Mouse (Mus musculus) hindbrain, embryonic 10.5 days (tissue): ENCODE results near the gene Tsks. TPM values are rescaled to one million over a fixed set of nuclear protein-coding genes. Genes with fewer than 3 reads are reported as not detected.

ENCODE experiments used
- DNase-seq: peaks from one replicate; pipeline ENCODE4 v3.0.0-alpha.2; 2017; ENCODE audit warnings: low spot score
- H3K27ac ChIP-seq: fragments of 300-500 bp; sonication (generic); 2 replicates; pipeline ENCODE4 v1.5.1; 2016; ENCODE audit warnings: mild to moderate bottlenecking, moderate library complexity
- H3K27me3 ChIP-seq: fragments of 300-500 bp; sonication (generic); 2 replicates; pipeline ENCODE4 v1.6.1; 2016; ENCODE audit warnings: mild to moderate bottlenecking; ENCODE audit not compliant: poor library complexity, insufficient read depth, severe bottlenecking
- H3K36me3 ChIP-seq: fragments of 300-500 bp; sonication (generic); 2 replicates; pipeline ENCODE4 v1.6.1; 2016; ENCODE audit warnings: mild to moderate bottlenecking, moderate library complexity
- H3K4me1 ChIP-seq: fragments of 300-500 bp; sonication (generic); replicated peaks from 2 replicates; pipeline ENCODE4 v1.6.1; 2016; ENCODE audit warnings: mild to moderate bottlenecking
- H3K4me3 ChIP-seq: fragments of 300-500 bp; sonication (generic); 2 replicates; pipeline ENCODE4 v1.5.1; 2016; ENCODE audit warnings: mild to moderate bottlenecking, moderate library complexity
- H3K9me3 ChIP-seq: fragments of 300-500 bp; sonication (generic); 2 replicates; pipeline ENCODE4 v1.6.1; 2016; ENCODE audit warnings: mild to moderate bottlenecking, moderate library complexity
- WGBS: fragments of 180-500 bp; shearing (Covaris S2); methylation state at CpG from one replicate; pipeline ENCODE4 v1.1.7; 2016; 5-methylcytosine and 5-hydroxymethylcytosine counted together
- polyA plus RNA-seq: library from polyadenylated mRNA; unstranded; fragments of >200 nt; fragmentation: Nextera tagmentation; extraction: Ambion mirVana; gene quantifications from 2 replicates; pipeline ENCODE4 v1.2.1, GENCODE M21; 2016

The Tsks gene
- polyA plus RNA-seq, 1 experiment from 2014 or later, result 0.08 TPM

DNA sequence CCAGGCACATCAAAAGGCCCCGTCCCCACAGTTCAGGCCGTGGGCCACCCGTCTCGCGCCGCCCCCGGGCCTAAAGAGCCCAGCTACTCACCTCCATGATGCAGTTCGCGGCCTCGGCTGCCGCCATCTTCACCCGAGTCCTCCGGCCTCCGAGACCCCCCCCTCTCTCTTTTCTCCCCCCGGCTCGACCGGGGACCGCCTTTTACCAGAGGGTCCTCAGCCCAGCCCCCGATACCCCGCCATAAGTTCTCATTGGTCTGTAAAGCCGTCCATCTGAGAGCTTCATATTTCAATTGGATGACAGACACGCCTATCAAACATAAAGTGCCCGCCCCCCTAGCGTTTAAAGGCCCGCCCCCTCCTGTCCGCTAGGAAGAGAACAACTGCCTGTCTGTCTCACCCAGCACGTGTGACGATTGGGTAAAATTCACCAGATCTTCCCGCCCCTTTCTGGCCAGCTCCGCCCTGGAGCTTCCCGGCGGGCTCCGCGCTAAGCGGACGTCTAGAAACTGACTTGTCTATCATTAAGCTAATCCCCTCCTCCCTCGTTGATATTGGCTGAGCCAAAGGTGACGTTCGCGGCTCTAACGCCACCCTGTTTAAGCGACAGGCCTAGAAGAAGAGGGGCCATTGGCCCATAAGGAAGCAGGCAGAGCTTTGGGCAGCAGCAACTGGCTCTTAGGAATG, 43.3 kb downstream of the Tsks start, which contains the start of gene Prmt1:
TSS of gene Prmt1 (minus strand) at position 377 of the 687 bp plus-strand sequence.
- WGBS, result under 1% methylated on average over 42 of the region's 42 CpGs
- DNase-seq, result peak; percentile 99
- Histone ChIP-seq H3K36me3 (peaks cover 60% of the 10 kb centered on the region), H3K4me1 (peaks cover 43% of the 10 kb centered on the region), H3K27ac (peak within 1 kb of the TSS; percentile 99), H3K9me3 (no peaks in the 10 kb centered on the region), H3K4me3 (peak within 1 kb of the TSS; percentile 95), H3K27me3 (no peaks in the 10 kb centered on the region)

DNA sequence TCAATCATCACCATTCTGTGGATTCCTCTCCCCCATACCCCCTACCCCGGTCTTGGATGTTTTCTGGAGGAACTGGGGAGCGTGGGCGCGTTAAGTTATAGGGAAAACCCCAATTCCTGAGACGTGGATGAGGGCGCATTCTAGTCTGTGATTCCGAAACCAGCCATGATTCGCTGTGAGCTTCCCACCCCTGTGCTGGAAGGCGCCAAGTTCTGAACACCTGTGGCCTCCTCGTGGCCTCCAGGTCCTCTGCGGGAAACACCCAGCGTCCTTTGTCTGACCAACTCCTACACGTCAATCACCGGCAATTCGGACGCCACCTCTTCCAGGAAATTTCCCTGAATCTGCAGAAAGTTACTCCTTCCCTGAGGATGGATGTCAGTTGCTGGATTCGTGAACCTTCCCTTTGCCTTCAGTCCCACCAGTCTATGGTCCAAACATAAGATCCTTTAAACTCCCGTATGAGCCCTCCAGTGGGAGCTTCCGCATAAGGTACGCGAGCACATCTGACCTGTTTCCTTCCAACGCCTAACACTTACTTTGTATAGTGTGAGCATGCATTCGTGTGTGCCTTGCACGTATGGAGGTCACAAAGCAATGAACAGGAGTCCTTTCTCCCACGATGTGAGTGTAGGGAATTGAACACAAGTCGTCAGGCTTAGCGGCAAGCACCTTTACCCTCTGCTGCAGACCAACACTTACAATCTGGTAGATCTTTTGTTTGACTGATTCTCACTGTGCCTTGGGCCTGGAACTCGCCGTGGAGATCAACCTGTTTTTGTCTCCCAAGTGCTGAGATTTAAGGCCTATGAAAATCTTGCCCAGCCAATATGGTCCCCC, 44.1 kb downstream of the Tsks start:
- Histone ChIP-seq H3K4me1 (peaks cover 43% of the 10 kb centered on the region), H3K27me3 (no peaks in the 10 kb centered on the region), H3K27ac (peak overlapping the region; percentile 99), H3K4me3 (peak overlapping the region; percentile 95), H3K36me3 (peaks cover 60% of the 10 kb centered on the region), H3K9me3 (no peaks in the 10 kb centered on the region)
- DNase-seq, result no peak
- under 1% methylated on average over 29 of the region's 29 CpGs for WGBS

DNA sequence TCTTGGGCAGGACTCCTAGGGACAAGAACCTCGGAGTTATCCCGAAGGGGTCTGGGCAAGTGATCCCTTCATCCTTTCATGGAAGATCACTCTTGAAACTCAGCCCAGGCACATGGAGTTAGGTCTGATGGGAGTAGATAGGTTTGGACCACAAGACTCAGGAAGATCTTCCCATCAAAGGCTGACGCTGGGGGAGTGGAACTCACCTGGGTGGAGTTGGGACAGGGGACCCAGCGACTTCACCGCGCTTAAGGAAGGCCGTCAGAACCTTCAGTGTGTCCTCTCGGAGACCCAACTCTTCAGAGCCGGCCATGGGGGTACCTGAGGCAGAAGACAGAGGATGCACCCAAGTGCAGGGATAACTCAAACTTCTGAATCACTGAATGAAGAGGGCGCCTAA, 53.7 kb downstream of the Tsks start:
- peak overlapping the region; percentile 95 for H3K27ac ChIP-seq
- no peaks in the 10 kb centered on the region for H3K27me3 ChIP-seq
- H3K4me3 ChIP-seq, result peak overlapping the region; percentile 76
- no peaks in the 10 kb centered on the region for H3K9me3 ChIP-seq
- DNase-seq, result no peak
- peaks cover 70% of the 10 kb centered on the region for H3K36me3 ChIP-seq
- peaks cover 40% of the 10 kb centered on the region for H3K4me1 ChIP-seq
- WGBS, result 16% methylated on average over 10 of the region's 10 CpGs

DNA sequence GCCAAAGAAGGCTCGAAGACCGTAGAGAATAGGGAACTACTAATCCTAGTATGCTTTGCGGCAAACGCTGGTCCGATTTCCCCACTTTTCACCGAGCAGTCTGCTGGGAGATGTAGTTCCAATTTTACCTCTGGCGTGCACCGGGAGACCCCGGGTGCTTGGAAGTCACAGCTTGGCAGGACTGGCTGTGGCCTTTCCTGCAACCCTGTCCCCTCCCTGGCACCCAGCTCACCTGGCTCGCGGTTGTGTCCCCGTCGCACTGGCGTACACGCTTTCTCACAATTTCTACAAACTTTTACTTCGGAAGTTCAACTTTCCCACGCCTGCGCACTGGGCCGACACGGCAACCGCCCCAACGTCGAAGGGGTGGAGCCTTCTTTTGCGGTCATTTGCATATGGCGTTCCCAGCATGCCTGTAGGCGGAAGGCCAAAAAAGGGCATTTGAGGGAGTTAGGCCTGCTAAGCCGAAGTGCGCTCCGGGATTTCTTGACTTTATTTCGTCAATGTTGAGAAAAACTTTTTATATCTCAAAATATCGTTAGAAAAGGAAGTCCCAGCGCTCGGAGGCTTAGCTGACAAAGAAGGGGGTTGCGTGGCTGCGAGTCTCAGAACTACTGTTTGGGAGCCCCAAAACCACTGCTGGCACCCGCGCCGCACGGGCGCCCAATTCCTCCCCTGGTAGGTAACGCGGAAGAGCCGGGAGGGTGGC, 54.4 kb downstream of the Tsks start, which contains the start of gene Irf3:
TSS of gene Irf3 (plus strand) at position 418 of the 709 bp plus-strand sequence.
- Histone ChIP-seq H3K9me3 (no peaks in the 10 kb centered on the region), H3K36me3 (peaks cover 70% of the 10 kb centered on the region), H3K4me3 (peak within 1 kb of the TSS; percentile 76), H3K4me1 (peaks cover 40% of the 10 kb centered on the region), H3K27ac (peak within 1 kb of the TSS; percentile 95), H3K27me3 (no peaks in the 10 kb centered on the region)
- peak; percentile 95 for DNase-seq
- WGBS, result under 1% methylated on average over 43 of the region's 43 CpGs

DNA sequence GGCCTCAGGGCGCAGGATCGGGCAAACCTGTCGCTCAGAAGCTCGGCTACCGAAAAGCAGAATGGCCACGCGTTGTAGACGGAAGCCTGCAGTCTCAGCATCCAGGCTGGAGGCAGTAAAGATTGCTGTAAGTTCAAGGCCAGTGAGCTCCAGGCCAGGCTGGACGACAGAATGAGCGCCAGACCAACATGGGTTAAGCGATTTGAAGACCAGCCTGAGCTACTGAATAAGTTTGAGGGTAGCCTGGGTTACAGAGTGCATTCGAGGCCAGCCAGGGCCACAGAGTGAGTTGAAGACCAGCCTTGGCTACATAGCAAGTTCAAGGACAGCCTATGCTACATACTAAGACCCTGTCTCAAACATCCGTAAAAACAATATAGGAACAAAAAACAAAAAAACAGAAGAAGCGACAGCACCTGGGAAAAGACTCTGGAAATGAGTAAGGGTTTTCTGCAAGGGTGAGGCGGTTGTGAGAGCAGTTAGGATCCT, 55.0 kb downstream of the Tsks start:
- no peaks in the 10 kb centered on the region for H3K27me3 ChIP-seq
- peak overlapping the region; percentile 95 for H3K27ac ChIP-seq
- no peak for DNase-seq
- H3K4me3 ChIP-seq, result peak overlapping the region; percentile 76
- peaks cover 40% of the 10 kb centered on the region for H3K4me1 ChIP-seq
- WGBS, result 3% methylated on average over 15 of the region's 15 CpGs
- no peaks in the 10 kb centered on the region for H3K9me3 ChIP-seq
- H3K36me3 ChIP-seq, result peaks cover 70% of the 10 kb centered on the region

DNA sequence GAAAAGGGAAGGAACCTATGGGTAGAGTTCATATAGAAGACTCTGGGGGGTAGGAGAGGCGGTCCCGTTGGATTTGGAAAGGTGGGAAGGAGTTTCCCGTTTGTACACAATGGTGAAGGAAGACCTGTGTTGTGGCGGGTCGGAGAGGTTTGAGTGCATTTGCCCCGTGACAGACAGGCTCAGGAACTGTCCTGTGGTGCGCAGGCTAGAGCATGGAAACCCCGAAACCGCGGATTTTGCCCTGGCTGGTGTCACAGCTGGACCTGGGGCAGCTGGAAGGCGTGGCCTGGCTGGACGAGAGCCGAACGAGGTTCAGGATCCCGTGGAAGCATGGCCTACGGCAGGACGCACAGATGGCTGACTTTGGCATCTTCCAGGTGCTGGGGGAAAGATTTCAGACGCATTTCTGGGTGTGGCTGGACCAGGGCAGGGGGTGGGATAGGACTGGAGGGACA, 55.5 kb downstream of the Tsks start, which contains the start of gene Bcl2l12:
TSS of gene Bcl2l12 (minus strand) at position 212 of the 455 bp plus-strand sequence.
- peak; percentile 42 for DNase-seq
- peak within 1 kb of the TSS; percentile 76 for H3K4me3 ChIP-seq
- peaks cover 70% of the 10 kb centered on the region for H3K36me3 ChIP-seq
- no peaks in the 10 kb centered on the region for H3K27me3 ChIP-seq
- WGBS, result 5% methylated on average over 18 of the region's 18 CpGs
- H3K9me3 ChIP-seq, result no peaks in the 10 kb centered on the region
- peak within 1 kb of the TSS; percentile 95 for H3K27ac ChIP-seq
- H3K4me1 ChIP-seq, result peaks cover 40% of the 10 kb centered on the region

DNA sequence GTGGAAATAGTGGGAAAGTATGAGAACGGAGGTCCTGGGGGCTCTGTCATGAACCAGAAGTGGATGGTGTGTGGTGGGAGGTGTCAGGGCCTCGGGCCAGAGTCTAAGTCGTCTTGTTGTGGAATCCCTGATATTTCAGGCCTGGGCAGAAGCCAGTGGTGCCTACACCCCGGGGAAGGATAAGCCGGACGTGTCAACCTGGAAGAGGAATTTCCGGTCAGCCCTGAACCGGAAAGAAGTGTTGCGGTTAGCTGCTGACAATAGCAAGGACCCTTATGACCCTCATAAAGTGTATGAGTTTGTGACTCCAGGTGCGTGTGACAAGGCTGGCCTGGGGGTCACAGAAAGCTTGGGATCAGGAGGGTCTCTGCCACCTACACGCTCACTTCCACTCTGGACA, 56.7 kb downstream of the Tsks start:
- H3K4me1 ChIP-seq, result peaks cover 40% of the 10 kb centered on the region
- 85% methylated on average over 11 of the region's 11 CpGs for WGBS
- H3K9me3 ChIP-seq, result no peaks in the 10 kb centered on the region
- DNase-seq, result no peak
- H3K27ac ChIP-seq, result no peak overlapping the region
- H3K36me3 ChIP-seq, result peaks cover 70% of the 10 kb centered on the region
- H3K4me3 ChIP-seq, result peak overlapping the region; percentile 10; the same call in 1 of the 2 replicates
- H3K27me3 ChIP-seq, result no peaks in the 10 kb centered on the region

DNA sequence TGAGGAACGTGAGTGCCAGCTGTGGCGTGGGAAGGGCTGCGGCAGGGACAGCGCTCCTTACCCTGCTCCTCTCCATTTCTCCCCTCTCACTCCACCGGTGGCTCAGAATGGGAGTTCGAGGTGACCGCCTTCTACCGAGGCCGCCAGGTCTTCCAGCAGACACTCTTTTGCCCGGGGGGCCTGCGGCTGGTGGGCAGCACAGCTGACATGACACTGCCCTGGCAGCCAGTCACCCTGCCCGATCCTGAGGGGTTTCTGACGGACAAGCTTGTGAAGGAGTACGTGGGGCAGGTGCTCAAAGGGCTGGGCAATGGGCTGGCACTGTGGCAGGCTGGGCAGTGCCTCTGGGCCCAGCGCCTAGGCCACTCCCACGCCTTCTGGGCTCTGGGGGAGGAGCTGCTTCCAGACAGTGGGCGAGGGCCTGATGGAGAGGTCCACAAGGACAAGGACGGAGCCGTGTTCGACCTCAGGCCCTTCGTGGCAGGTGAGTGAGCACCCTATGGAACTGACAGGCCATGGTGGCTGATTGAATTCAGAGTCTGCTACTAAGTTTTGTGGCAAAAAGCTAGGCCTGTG, 57.6 kb downstream of the Tsks start:
- H3K36me3 ChIP-seq, result peaks cover 70% of the 10 kb centered on the region
- no peaks in the 10 kb centered on the region for H3K9me3 ChIP-seq
- peak overlapping the region; percentile 10; the same call in 1 of the 2 replicates for H3K4me3 ChIP-seq
- DNase-seq, result no peak
- H3K4me1 ChIP-seq, result peaks cover 35% of the 10 kb centered on the region
- H3K27me3 ChIP-seq, result no peaks in the 10 kb centered on the region
- no peak overlapping the region for H3K27ac ChIP-seq
- WGBS, result 88% methylated on average over 21 of the region's 21 CpGs

DNA sequence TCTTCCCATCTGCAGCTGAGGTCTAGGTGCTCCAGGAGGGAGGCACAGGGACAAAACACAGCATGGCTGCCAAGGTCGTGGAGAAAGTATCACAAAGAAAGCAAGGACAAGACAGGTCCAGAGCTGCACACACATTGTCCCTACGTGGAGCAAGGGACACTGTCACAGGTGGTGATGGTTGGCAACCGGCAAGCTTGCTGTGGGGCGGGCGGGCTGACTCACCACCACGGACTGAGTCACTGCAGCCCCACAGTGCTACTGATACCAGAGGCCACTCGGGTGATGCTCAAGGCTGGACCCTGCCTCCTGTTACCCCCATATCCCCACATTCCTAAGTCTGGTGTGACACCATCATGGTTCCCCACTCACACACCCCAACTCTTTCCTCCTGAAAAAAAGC, 59.4 kb downstream of the Tsks start:
- H3K36me3 ChIP-seq, result peaks cover 81% of the 10 kb centered on the region
- WGBS, result 90% methylated on average over 7 of the region's 7 CpGs
- H3K4me3 ChIP-seq, result no peak overlapping the region
- H3K9me3 ChIP-seq, result no peaks in the 10 kb centered on the region
- H3K4me1 ChIP-seq, result peaks cover 22% of the 10 kb centered on the region
- no peak overlapping the region for H3K27ac ChIP-seq
- no peaks in the 10 kb centered on the region for H3K27me3 ChIP-seq
- no peak for DNase-seq

DNA sequence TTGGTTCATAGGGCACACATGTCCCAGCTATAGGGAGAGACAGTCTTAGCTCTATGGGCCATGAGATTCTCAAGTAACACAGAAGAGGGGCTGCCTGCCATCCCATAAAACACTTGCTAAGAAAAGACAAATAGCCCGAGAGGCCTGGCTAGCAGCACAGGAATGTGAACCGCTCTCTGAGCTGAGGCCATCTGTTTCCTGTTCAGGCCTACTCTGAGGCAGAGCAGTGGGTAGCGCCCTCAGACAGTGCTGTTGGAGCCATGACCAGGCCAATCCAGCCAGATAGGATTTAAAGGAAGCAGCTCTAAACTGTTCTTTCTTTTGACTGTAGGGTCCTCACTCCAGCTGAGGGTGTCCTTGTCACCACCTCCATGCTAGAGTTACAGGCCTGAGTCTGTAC, 61.5 kb downstream of the Tsks start:
- no peaks in the 10 kb centered on the region for H3K9me3 ChIP-seq
- peak overlapping the region; percentile 11; the same call in 1 of the 2 replicates for H3K4me3 ChIP-seq
- peaks cover 100% of the 10 kb centered on the region for H3K36me3 ChIP-seq
- H3K27ac ChIP-seq, result no peak overlapping the region
- 84% methylated on average over 3 of the region's 3 CpGs for WGBS
- 0 out of 2 replicates have a peak, but pooled peaks cover 6% of the 10 kb centered on the region for H3K4me1 ChIP-seq
- no peak for DNase-seq
- H3K27me3 ChIP-seq, result no peaks in the 10 kb centered on the region

DNA sequence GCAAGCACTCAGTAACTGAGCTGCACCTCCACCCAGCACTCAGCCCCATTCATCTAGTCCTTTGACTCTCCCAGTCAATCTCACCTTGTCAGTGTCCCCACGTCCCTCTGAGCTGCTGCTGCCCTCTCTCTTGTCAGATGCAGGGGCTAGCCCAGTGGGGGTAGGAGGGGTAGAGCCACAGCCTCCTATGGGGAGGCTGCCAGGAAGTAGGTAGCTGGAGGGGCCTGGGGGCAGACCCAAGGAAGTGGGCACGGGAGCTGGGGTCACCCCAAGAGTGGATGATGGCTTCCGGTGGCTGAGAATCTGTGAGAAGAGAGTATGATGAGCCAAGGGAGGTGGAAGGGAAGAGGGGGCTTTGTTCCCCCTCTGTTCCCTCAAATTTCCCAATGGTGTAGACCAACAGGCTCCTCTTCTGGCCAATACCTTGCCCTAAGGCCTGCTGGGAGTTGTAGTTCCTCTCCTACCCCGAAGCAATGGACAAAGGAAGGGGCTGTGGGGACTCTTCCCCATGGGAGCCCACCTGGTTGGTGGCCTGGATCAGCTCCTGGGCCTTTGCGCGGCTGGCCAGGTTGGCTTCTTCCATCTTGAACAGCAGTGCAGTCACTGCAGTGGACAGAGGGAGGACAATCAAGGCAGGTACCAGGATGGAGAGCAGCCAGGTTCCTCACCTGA, 62.5 kb downstream of the Tsks start:
- no peak overlapping the region for H3K27ac ChIP-seq
- 94% methylated on average over 6 of the region's 6 CpGs for WGBS

More for the DNA sequence above, 62.5 kb downstream of the Tsks start:
- Histone ChIP-seq H3K9me3 (no peaks in the 10 kb centered on the region), H3K27me3 (no peaks in the 10 kb centered on the region), H3K4me1 (no peaks in the 10 kb centered on the region), H3K36me3 (peaks cover 100% of the 10 kb centered on the region), H3K4me3 (no peak overlapping the region)
- DNase-seq, result no peak
